Mouse (Mus musculus) hindbrain, embryonic 13.5 days (tissue): Measurements from ENCODE around the gene Mettl2. TPM values are rescaled to one million over a fixed set of nuclear protein-coding genes. Genes with fewer than 3 reads are reported as not detected.
A peak's percentile ranks its signal among the peaks of the same experiment; 100 is the strongest.

ENCODE experiments used
- ATAC-seq: fragments of 200-750 bp; cut with Nextera tagmentation; 2 replicates; pipeline ENCODE4 v1.8.0; 2017; ENCODE audit warnings: moderate TSS enrichment; ENCODE audit not compliant: low FRiP score
- H3K27ac ChIP-seq: fragments of 300-500 bp; sonication (generic); 2 replicates; pipeline ENCODE4 v1.5.1; 2015; ENCODE audit warnings: inconsistent platforms, mild to moderate bottlenecking, moderate library complexity
- H3K27me3 ChIP-seq: fragments of 300-500 bp; sonication (generic); 2 replicates; pipeline ENCODE4 v1.6.1; 2015; ENCODE audit warnings: mild to moderate bottlenecking, inconsistent platforms
- H3K36me3 ChIP-seq: fragments of 300-500 bp; sonication (generic); 2 replicates; pipeline ENCODE4 v1.6.1; 2015; ENCODE audit warnings: mild to moderate bottlenecking, inconsistent platforms
- H3K4me1 ChIP-seq: fragments of 300-500 bp; sonication (generic); replicated peaks from 2 replicates; pipeline ENCODE4 v1.6.1; 2015; ENCODE audit warnings: inconsistent platforms
- H3K4me2 ChIP-seq: fragments of 300-500 bp; sonication (generic); 2 replicates; pipeline ENCODE4 v1.6.1; 2015; ENCODE audit warnings: inconsistent platforms, mild to moderate bottlenecking, moderate library complexity
- H3K4me3 ChIP-seq: fragments of 300-500 bp; sonication (generic); 2 replicates; pipeline ENCODE4 v1.5.1; 2015; ENCODE audit warnings: mild to moderate bottlenecking, inconsistent platforms
- H3K9ac ChIP-seq: fragments of 300-500 bp; sonication (generic); 2 replicates; pipeline ENCODE4 v1.6.1; 2015; ENCODE audit warnings: mild to moderate bottlenecking, inconsistent platforms
- H3K9me3 ChIP-seq: fragments of 300-500 bp; sonication (generic); 2 replicates; pipeline ENCODE4 v1.6.1; 2016; ENCODE audit warnings: inconsistent platforms
- WGBS: fragments of 180-500 bp; shearing (Covaris S2); methylation state at CpG from one replicate; pipeline ENCODE4 v1.1.7; 2015; 5-methylcytosine and 5-hydroxymethylcytosine counted together
- polyA plus RNA-seq: library from polyadenylated mRNA; unstranded; fragments of >200 nt; fragmentation: Nextera tagmentation; extraction: Ambion mirVana; gene quantifications from 2 replicates; pipeline ENCODE4 v1.2.1, GENCODE M21; 2015

Gene Mettl2
- polyA plus RNA-seq, 1 experiment from 2014 or later, result 29.9 TPM

GRCm38 (mm10) chr11:105144508-105145210, 18.4 kb downstream of the Mettl2 start:
- Histone ChIP-seq H3K4me1 (no peaks in the 10 kb centered on the region), H3K4me3 (no peak overlapping the region), H3K9me3 (no peaks in the 10 kb centered on the region), H3K36me3 (peaks cover 19% of the 10 kb centered on the region), H3K9ac (no peak overlapping the region), H3K4me2 (no peak overlapping the region), H3K27ac (no peak overlapping the region), H3K27me3 (no peaks in the 10 kb centered on the region)
- 88% methylated on average over 11 of the region's 11 CpGs for WGBS
- no peak for ATAC-seq

DNA sequence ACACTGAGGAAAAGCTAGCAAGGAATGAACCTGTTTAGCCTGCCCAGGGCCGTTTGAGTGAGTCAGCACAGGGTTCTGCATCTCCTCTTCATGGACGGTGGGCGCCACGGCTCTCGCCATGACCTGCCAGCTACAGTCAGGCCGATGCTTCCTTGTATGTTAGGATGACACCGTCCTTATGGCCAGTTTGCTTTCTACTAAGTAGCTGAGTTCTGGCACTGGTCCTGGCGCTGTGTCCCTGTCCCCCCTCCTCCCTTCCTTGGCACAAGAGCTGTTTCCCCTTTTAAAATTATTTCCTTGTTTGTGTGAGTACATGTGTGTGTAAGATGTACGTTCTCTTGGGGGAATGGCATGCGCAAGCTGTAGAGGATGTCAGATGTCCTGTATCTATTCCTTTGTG, 19.0 kb downstream of the Mettl2 start:
- no peak for ATAC-seq

DNA sequence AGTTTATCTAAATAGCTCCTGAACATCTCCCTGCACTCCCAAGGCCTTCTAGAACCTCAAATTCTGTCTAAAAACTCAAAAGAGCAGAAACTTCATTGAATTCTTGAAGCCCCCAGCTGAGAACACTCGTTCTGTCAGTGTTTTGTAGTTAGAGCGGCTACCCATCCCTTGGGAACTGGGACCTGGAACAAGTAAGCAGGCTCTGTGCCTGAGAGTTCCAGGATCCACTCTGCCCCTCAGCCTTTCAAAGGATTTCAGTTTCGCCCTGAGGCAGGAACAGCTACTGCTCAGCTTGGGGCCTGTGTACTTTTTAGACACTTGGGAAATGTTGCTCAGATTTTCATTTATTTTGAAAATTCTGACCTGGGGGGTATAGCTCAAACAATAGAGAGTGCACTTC, 20.4 kb downstream of the Mettl2 start, which contains the start of gene Gm10842:
Gene Gm10842 (plus strand): TSS at position 301 of the 400 bp plus-strand sequence.
- no peaks in the 10 kb centered on the region for H3K9me3 ChIP-seq
- no peak within 1 kb of the TSS for H3K4me2 ChIP-seq
- WGBS, result 73% methylated on average over 3 of the region's 3 CpGs
- no peak within 1 kb of the TSS for H3K27ac ChIP-seq
- no peak within 1 kb of the TSS for H3K4me3 ChIP-seq
- no peak within 1 kb of the TSS for H3K9ac ChIP-seq
- no peaks in the 10 kb centered on the region for H3K27me3 ChIP-seq
- H3K4me1 ChIP-seq, result peaks cover 6% of the 10 kb centered on the region; the same call in 1 of the 2 replicates
- ATAC-seq, result no peak
- H3K36me3 ChIP-seq, result 0 out of 2 replicates have a peak, but pooled peaks cover 3% of the 10 kb centered on the region

More for the DNA sequence above, 19.0 kb downstream of the Mettl2 start:
- Histone ChIP-seq H3K9me3 (no peaks in the 10 kb centered on the region), H3K9ac (no peak overlapping the region), H3K36me3 (peaks cover 13% of the 10 kb centered on the region), H3K4me1 (no peaks in the 10 kb centered on the region), H3K27ac (no peak overlapping the region), H3K27me3 (no peaks in the 10 kb centered on the region), H3K4me2 (no peak overlapping the region), H3K4me3 (no peak overlapping the region)
- 82% methylated on average over 10 of the region's 10 CpGs for WGBS

- no peak overlapping the region for H3K27ac ChIP-seq
- no peaks in the 10 kb centered on the region for H3K9me3 ChIP-seq
- no peaks in the 10 kb centered on the region for H3K36me3 ChIP-seq
- no peak overlapping the region for H3K4me2 ChIP-seq
- WGBS, result 90% methylated on average over 3 of the region's 3 CpGs
- no peak for ATAC-seq
- no peaks in the 10 kb centered on the region for H3K27me3 ChIP-seq
- no peak overlapping the region for H3K9ac ChIP-seq
- no peak overlapping the region for H3K4me3 ChIP-seq
- H3K4me1 ChIP-seq, result peaks cover 25% of the 10 kb centered on the region
These were observed 23.1 kb downstream of the Mettl2 start for GRCm38 (mm10) chr11:105149353-105149752.

DNA sequence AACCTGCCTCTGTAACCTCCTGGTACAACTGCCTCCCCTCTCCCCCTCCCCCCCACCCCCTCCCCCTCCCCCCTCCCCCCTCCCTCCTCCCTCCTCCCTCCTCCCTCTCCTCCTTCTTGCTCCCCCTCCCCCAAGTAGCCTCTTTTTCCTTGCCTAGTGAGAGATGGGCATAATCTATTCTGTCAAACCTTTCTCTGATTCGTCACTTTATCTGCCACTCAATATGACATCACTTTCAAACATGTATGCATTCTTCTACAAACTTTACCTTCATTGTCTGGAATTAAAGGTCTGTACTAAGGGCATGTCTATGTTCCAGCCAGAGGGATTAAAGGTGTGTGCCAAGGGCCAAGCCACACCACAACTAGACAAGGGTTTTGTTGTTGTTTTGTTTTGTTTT, 23.5 kb downstream of the Mettl2 start:
- H3K9me3 ChIP-seq, result no peaks in the 10 kb centered on the region
- peaks cover 25% of the 10 kb centered on the region for H3K4me1 ChIP-seq
- no peak overlapping the region for H3K9ac ChIP-seq
- 86% methylated on average over 1 of the region's 1 CpGs for WGBS
- no peak for ATAC-seq
- H3K27ac ChIP-seq, result no peak overlapping the region
- no peaks in the 10 kb centered on the region for H3K36me3 ChIP-seq
- H3K4me2 ChIP-seq, result no peak overlapping the region
- H3K27me3 ChIP-seq, result no peaks in the 10 kb centered on the region
- no peak overlapping the region for H3K4me3 ChIP-seq

GRCm38 (mm10) chr11:105150691-105151090, 24.5 kb downstream of the Mettl2 start:
- Histone ChIP-seq H3K27ac (no peak overlapping the region), H3K4me2 (no peak overlapping the region), H3K36me3 (no peaks in the 10 kb centered on the region), H3K4me1 (peaks cover 25% of the 10 kb centered on the region), H3K9ac (no peak overlapping the region), H3K27me3 (no peaks in the 10 kb centered on the region), H3K4me3 (no peak overlapping the region), H3K9me3 (no peaks in the 10 kb centered on the region)
- no peak for ATAC-seq
- WGBS, result 62% methylated on average over 4 of the region's 4 CpGs

DNA sequence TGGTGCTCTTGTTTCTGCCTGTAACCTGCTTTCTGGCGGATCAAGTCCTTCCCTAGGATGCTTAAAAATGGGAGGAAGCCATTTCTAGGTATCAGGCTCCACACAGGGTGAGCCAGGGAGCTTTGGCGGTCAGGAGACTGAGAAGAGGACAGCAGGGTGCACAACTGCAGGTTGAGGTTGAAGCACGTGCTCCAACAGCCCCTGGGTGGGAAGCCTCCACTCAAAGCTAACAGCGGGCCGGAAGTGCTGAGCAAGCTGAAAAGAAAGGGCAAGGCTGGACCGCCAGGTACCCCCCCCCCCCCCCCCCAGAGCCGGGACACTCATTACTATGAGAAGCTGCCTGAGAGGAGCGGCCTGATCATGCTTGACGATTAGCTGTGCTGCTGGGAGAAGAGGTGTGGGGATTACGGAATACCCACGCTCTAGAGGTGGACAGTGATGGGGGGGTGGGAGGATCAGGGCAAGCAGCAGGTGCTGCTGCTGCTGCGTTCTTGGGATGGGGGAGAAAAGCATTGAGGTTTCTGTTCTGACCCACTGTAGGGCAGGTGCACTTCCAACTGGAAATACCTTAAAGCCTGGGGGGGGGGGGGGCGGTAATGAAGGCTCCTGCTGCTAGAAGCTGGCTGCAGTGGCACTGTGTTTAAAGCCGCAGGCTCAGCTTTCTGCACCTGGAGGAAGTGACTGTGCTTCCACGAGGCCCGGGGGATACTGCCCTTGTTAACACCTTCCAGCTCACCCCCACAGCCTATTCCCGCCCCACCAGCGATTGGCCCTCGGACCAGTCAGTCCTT, 25.2 kb downstream of the Mettl2 start:
- H3K4me1 ChIP-seq, result peaks cover 25% of the 10 kb centered on the region
- 33% methylated on average over 18 of the region's 19 CpGs for WGBS
- no peaks in the 10 kb centered on the region for H3K36me3 ChIP-seq
- peak; percentile 59; the same call in 1 of the 2 replicates for ATAC-seq
- H3K9ac ChIP-seq, result no peak overlapping the region
- no peaks in the 10 kb centered on the region for H3K9me3 ChIP-seq
- no peaks in the 10 kb centered on the region for H3K27me3 ChIP-seq
- no peak overlapping the region for H3K27ac ChIP-seq
- no peak overlapping the region for H3K4me3 ChIP-seq
- H3K4me2 ChIP-seq, result peak overlapping the region; percentile 29

- no peak overlapping the region for H3K27ac ChIP-seq
- 100% methylated on average over 1 of the region's 4 CpGs for WGBS
- no peaks in the 10 kb centered on the region for H3K27me3 ChIP-seq
- H3K36me3 ChIP-seq, result no peaks in the 10 kb centered on the region
- H3K4me1 ChIP-seq, result peaks cover 25% of the 10 kb centered on the region
- no peak for ATAC-seq
- H3K9ac ChIP-seq, result no peak overlapping the region
- H3K4me2 ChIP-seq, result peak overlapping the region; percentile 29
- H3K4me3 ChIP-seq, result no peak overlapping the region
- no peaks in the 10 kb centered on the region for H3K9me3 ChIP-seq
These were observed 25.7 kb downstream of the Mettl2 start for GRCm38 (mm10) chr11:105152017-105152300.

DNA sequence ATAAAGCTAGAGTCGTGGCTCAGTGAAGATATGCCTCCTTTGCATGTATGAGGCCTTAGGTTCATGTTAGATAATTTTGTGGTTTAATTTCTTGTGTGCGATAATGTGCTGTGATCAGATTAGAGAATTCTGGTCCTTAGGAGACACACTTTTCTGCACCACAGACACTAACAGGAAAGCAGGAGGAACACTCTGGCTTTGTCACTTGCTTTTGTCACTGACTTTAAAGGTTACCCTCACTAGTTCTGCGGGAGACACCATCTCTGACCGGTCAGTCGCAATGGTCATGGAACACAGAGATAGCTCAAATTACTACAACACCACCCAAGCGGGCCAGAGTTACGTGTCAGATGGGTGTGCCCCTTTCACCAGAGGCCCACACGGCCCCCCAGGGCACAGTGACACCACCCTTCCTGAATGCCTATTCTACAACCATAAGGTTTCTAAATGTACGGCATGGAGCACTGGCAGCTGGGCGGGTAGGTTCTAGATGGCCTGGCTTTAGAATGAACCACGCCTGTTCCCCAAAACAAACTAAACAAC, 26.2 kb downstream of the Mettl2 start:
- Histone ChIP-seq H3K9me3 (no peaks in the 10 kb centered on the region), H3K27me3 (no peaks in the 10 kb centered on the region), H3K9ac (no peak overlapping the region), H3K4me3 (no peak overlapping the region), H3K4me1 (peaks cover 25% of the 10 kb centered on the region), H3K4me2 (no peak overlapping the region), H3K36me3 (no peaks in the 10 kb centered on the region), H3K27ac (no peak overlapping the region)
- ATAC-seq, result no peak
- WGBS, result 82% methylated on average over 11 of the region's 11 CpGs

DNA sequence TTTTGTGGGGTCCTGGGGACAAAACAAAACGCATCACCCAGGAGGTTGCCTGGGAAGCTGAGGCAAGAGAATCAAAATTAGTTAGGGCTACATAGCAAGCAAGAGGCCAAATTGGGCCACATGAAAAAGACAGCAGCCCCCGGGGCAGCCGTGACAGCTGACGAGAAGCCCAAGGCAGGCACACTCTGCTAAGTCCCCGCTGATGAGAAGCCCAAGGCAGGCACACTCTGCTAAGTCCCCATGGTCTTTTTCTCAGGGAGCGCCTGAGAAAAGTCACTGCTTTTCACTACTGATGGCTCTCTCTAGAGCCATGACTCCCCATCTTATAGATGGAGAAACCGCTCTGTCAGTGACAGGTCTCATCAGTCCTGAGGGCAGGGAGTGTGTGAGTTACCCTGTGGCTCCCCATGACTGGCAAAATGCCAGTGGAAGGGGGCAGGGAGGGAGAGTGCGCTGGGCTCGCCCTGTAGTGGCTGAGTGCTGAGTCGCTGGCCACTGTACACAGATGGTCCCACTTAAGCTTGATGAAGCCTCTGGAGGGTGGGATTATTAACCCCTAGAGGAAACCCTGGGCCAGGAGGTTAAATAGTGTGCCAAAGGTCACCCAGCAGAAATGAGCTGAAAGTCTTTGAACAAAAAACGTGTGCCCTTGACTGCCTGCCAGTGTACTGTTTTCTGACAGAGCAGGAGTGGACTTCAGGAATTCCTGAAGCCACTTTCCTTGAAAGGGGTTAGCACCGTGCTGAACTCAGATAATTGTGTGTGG, 27.0 kb downstream of the Mettl2 start:
- no peaks in the 10 kb centered on the region for H3K27me3 ChIP-seq
- no peak overlapping the region for H3K9ac ChIP-seq
- H3K4me2 ChIP-seq, result no peak overlapping the region
- no peak overlapping the region for H3K4me3 ChIP-seq
- no peak overlapping the region for H3K27ac ChIP-seq
- 25% methylated on average over 12 of the region's 12 CpGs for WGBS
- peaks cover 25% of the 10 kb centered on the region for H3K4me1 ChIP-seq
- no peaks in the 10 kb centered on the region for H3K36me3 ChIP-seq
- peak; percentile 87 for ATAC-seq
- no peaks in the 10 kb centered on the region for H3K9me3 ChIP-seq

- Histone ChIP-seq H3K4me2 (no peak overlapping the region), H3K4me3 (no peak overlapping the region), H3K27me3 (no peaks in the 10 kb centered on the region), H3K36me3 (no peaks in the 10 kb centered on the region), H3K4me1 (peaks cover 25% of the 10 kb centered on the region), H3K27ac (no peak overlapping the region), H3K9ac (no peak overlapping the region), H3K9me3 (no peaks in the 10 kb centered on the region)
- no peak for ATAC-seq
- 84% methylated on average over 4 of the region's 4 CpGs for WGBS
These were observed 29.7 kb downstream of the Mettl2 start for GRCm38 (mm10) chr11:105155915-105156314.

DNA sequence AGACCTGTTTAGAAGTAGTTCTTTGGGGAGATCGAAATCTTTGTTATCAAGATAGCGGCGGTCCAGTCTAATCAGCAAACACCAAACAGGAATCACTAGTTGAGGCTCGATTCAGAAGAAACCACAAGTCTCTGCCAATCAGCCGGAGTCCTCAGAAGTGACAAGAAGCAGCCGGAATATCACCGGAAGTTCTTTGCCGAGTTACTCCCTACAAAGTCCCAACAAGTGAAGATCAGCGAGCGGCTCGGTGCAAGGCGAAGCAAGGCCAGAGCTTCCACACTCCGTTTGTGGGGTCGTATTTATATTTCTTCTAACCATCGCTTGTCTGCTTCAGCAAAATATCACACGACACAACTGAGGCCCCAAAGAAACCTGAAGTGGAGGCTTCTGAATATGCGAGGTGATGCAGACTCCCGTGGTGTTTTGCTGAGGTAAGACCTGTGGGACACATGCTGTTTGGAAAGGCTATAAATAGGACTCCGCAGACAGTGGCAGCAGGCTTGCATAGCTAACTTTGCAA, 30.6 kb downstream of the Mettl2 start:
- Histone ChIP-seq H3K27ac (no peak overlapping the region), H3K27me3 (no peaks in the 10 kb centered on the region), H3K36me3 (no peaks in the 10 kb centered on the region), H3K4me1 (peaks cover 17% of the 10 kb centered on the region), H3K9ac (no peak overlapping the region), H3K4me2 (no peak overlapping the region), H3K4me3 (no peak overlapping the region), H3K9me3 (no peaks in the 10 kb centered on the region)
- no peak for ATAC-seq
- WGBS, result 87% methylated on average over 19 of the region's 19 CpGs
